Mouse (Mus musculus): ENCODE measurements around the gene Pofut1. TPM values are rescaled to one million over a fixed set of nuclear protein-coding genes. Genes with fewer than 3 reads are reported as not detected.

Pofut1 gene
- polyA plus RNA-seq (2012; rRNA removed) = 26.4 and 27.1 TPM in 2 replicates

- peak; percentile 96 for DNase-seq (ENCODE audit: low read depth)
- TF ChIP-seq POLR2A (IDR thresholded peaks at IDR 0.05; ENCODE audit: borderline replicate concordance, extremely low read depth, insufficient read depth, insufficient read length, poor library complexity, severe bottlenecking) (peak; percentile 74), CTCF (IDR thresholded peaks at IDR 0.05; ENCODE audit: borderline replicate concordance, extremely low read depth, insufficient read depth, insufficient read length) (no peak)
Observed at GRCm38 (mm10) chr2:153241250-153242014, at the start of gene Pofut1, which contains the start of gene Plagl2. TSS of gene Pofut1 (plus strand) at chr2:153241533. TSS of gene Plagl2 (minus strand) at chr2:153241426.

DNA sequence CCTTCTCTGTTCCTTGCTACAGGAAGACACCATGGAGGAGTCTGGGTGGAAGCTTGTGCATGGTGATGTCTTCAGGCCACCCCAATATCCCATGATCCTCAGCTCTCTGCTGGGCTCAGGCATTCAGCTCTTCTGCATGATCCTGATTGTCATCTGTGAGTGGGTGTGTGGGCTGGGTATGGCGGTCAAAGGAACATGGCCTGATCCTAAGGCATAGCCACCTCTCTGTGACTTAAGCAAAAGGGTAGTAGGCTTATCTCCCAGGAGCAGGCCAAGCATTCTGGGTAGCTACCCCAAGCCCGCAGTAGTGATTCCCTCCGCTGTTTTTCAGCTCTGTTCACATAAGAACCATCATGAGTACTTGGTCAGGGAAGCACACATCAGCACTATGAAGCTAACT lies 47.1 kb upstream of the Pofut1 start:
- TF ChIP-seq POLR2A (IDR thresholded peaks at IDR 0.05; ENCODE audit: borderline replicate concordance, extremely low read depth, insufficient read depth, insufficient read length, poor library complexity, severe bottlenecking) (no peak), CTCF (IDR thresholded peaks at IDR 0.05; ENCODE audit: borderline replicate concordance, extremely low read depth, insufficient read depth, insufficient read length) (no peak)

DNA sequence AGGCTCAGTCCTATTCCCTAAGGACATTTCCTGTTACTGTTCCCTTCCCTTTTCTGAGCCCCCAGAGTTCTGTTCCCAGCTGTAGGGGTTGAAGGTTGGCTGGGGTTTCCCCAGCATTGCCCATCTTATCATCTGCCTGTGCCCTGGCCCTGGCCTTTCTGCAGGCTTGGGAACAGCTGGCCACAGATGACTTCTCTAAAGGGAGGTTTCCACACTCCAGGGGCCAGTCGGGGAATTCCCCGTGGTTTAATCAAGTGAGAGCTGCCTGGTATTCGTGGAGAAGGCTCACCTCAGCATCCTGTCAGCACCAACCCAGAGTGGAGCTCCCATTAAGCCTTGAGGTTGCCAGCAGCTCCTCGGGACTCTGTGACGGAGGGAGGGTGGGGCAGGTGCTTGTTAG lies 42.8 kb upstream of the Pofut1 start:
- TF ChIP-seq CTCF (IDR thresholded peaks at IDR 0.05; ENCODE audit: borderline replicate concordance, extremely low read depth, insufficient read depth, insufficient read length) = no peak
- TF ChIP-seq POLR2A (IDR thresholded peaks at IDR 0.05; ENCODE audit: borderline replicate concordance, extremely low read depth, insufficient read depth, insufficient read length, poor library complexity, severe bottlenecking) = no peak
- no peak for DNase-seq (ENCODE audit: low read depth)

More for the DNA sequence above, 47.1 kb upstream of the Pofut1 start:
- no peak for DNase-seq (ENCODE audit: low read depth)

- TF ChIP-seq POLR2A (IDR thresholded peaks at IDR 0.05; ENCODE audit: borderline replicate concordance, extremely low read depth, insufficient read depth, insufficient read length, poor library complexity, severe bottlenecking) (no peak), CTCF (IDR thresholded peaks at IDR 0.05; ENCODE audit: borderline replicate concordance, extremely low read depth, insufficient read depth, insufficient read length) (no peak)
- no peak for DNase-seq (ENCODE audit: low read depth)
Observed at GRCm38 (mm10) chr2:153199114-153199513, 42.2 kb upstream of the Pofut1 start.

GRCm38 (mm10) chr2:153202766-153203165 lies 38.6 kb upstream of the Pofut1 start:
- TF ChIP-seq POLR2A (IDR thresholded peaks at IDR 0.05; ENCODE audit: borderline replicate concordance, extremely low read depth, insufficient read depth, insufficient read length, poor library complexity, severe bottlenecking) = no peak
- no peak for TF ChIP-seq CTCF (IDR thresholded peaks at IDR 0.05; ENCODE audit: borderline replicate concordance, extremely low read depth, insufficient read depth, insufficient read length)
- no peak for DNase-seq (ENCODE audit: low read depth)

DNA sequence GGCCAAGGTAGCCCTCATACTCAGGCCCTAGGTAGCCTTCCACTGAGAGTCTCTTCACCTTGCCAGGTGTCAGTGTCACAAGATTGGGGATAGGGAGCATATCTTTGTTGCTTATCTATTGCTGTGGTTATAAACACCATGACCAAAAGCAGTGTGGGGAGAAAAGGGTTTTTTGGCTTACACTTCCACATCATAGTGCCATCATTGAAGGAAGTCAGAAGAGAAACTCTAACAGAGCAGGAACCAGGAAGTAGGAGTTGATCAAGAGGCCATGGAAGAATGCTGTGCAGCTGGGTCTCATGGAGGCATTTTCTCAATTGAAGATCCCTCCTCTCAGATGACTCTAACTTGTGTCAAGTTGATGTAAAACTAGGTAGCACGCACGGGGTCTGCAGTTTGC lies 33.2 kb upstream of the Pofut1 start:
- no peak for DNase-seq (ENCODE audit: low read depth)
- no peak for TF ChIP-seq CTCF (IDR thresholded peaks at IDR 0.05; ENCODE audit: borderline replicate concordance, extremely low read depth, insufficient read depth, insufficient read length)
- no peak for TF ChIP-seq POLR2A (IDR thresholded peaks at IDR 0.05; ENCODE audit: borderline replicate concordance, extremely low read depth, insufficient read depth, insufficient read length, poor library complexity, severe bottlenecking)

GRCm38 (mm10) chr2:153209286-153209685 lies 32.0 kb upstream of the Pofut1 start:
- no peak for DNase-seq (ENCODE audit: low read depth)
- TF ChIP-seq CTCF (IDR thresholded peaks at IDR 0.05; ENCODE audit: borderline replicate concordance, extremely low read depth, insufficient read depth, insufficient read length) (no peak), POLR2A (IDR thresholded peaks at IDR 0.05; ENCODE audit: borderline replicate concordance, extremely low read depth, insufficient read depth, insufficient read length, poor library complexity, severe bottlenecking) (no peak)

GRCm38 (mm10) chr2:153211451-153211850 lies 29.9 kb upstream of the Pofut1 start:
- no peak for DNase-seq (ENCODE audit: low read depth)
- no peak for TF ChIP-seq POLR2A (IDR thresholded peaks at IDR 0.05; ENCODE audit: borderline replicate concordance, extremely low read depth, insufficient read depth, insufficient read length, poor library complexity, severe bottlenecking)
- TF ChIP-seq CTCF (IDR thresholded peaks at IDR 0.05; ENCODE audit: borderline replicate concordance, extremely low read depth, insufficient read depth, insufficient read length) = no peak

- no peak for TF ChIP-seq POLR2A (IDR thresholded peaks at IDR 0.05; ENCODE audit: borderline replicate concordance, extremely low read depth, insufficient read depth, insufficient read length, poor library complexity, severe bottlenecking)
- no peak for TF ChIP-seq CTCF (IDR thresholded peaks at IDR 0.05; ENCODE audit: borderline replicate concordance, extremely low read depth, insufficient read depth, insufficient read length)
- DNase-seq (ENCODE audit: low read depth) = no peak
Observed at GRCm38 (mm10) chr2:153213351-153213750, 28.0 kb upstream of the Pofut1 start.

- DNase-seq (ENCODE audit: low read depth) = no peak
- TF ChIP-seq POLR2A (IDR thresholded peaks at IDR 0.05; ENCODE audit: borderline replicate concordance, extremely low read depth, insufficient read depth, insufficient read length, poor library complexity, severe bottlenecking) = no peak
- TF ChIP-seq CTCF (IDR thresholded peaks at IDR 0.05; ENCODE audit: borderline replicate concordance, extremely low read depth, insufficient read depth, insufficient read length) = no peak
Observed at GRCm38 (mm10) chr2:153214771-153215259, 26.5 kb upstream of the Pofut1 start.

DNA sequence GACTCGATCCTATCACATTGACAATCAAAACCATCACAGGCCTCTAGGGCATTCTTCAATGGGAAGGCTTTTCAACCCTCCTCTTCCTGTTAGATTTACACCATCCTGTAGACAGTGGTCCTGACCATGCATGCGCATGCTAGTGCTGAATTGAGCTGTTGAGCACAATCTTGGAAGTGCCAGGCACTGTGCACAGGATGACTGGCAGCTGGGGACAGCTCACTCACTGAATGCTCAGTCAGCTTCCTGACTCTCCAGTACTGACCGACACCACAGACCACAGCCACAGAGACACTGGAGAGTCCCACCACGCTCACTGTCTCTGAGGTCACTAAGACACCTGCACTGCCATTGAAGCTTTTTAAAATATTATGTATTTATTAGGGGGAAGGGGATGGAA lies 25.9 kb upstream of the Pofut1 start:
- DNase-seq (ENCODE audit: low read depth) = no peak
- TF ChIP-seq CTCF (IDR thresholded peaks at IDR 0.05; ENCODE audit: borderline replicate concordance, extremely low read depth, insufficient read depth, insufficient read length) = no peak
- no peak for TF ChIP-seq POLR2A (IDR thresholded peaks at IDR 0.05; ENCODE audit: borderline replicate concordance, extremely low read depth, insufficient read depth, insufficient read length, poor library complexity, severe bottlenecking)

Measured in brain, embryonic 14.5 days (tissue).